Mouse (Mus musculus) adrenal gland, adult (tissue): ENCODE measurements at regions not wholly inside any gene's neighbourhood (a gene's known extent, or its start where the extent isn't known, plus 50 kb on each side); places are given as distances from the start of the nearest gene placed in this dataset.

Source experiments
- DNase-seq, 2 experiments: peaks; one replicate each; pipeline ENCODE4 v3.0.0; 2022 to 2023; ENCODE audit warnings: low spot score in 1 of 2; ENCODE audit not compliant: inconsistent age in 2 of 2

GRCm38 (mm10) chr1:71912441-71912840 is 259.4 kb upstream of the Fn1 start:
- DNase-seq, result peak in 1 of 2 experiments; percentile 31

GRCm38 (mm10) chr1:71910125-71910524 is 257.1 kb upstream of the Fn1 start:
- no peak for DNase-seq

- no peak for DNase-seq
These were observed 256.6 kb upstream of the Fn1 start for GRCm38 (mm10) chr1:71909508-71910124.

GRCm38 (mm10) chr1:71904376-71904948 is 251.5 kb upstream of the Fn1 start:
- DNase-seq, result no peak

- DNase-seq, result no peak
These were observed 247.4 kb upstream of the Fn1 start for GRCm38 (mm10) chr1:71900106-71901074.

- DNase-seq, result no peak
These were observed 246.1 kb upstream of the Fn1 start for GRCm38 (mm10) chr1:71899128-71899527.

GRCm38 (mm10) chr1:71898198-71898597 is 245.2 kb upstream of the Fn1 start:
- no peak for DNase-seq

- no peak for DNase-seq
These were observed 244.6 kb upstream of the Fn1 start for GRCm38 (mm10) chr1:71897464-71898051.

GRCm38 (mm10) chr1:71896141-71896725 is 243.2 kb upstream of the Fn1 start:
- peak in 1 of 2 experiments; percentile 43 for DNase-seq

- no peak for DNase-seq
These were observed 240.6 kb upstream of the Fn1 start for GRCm38 (mm10) chr1:71893636-71894035.

- no peak for DNase-seq
These were observed 234.8 kb upstream of the Fn1 start for GRCm38 (mm10) chr1:71887809-71888208.

- no peak for DNase-seq
These were observed 233.9 kb upstream of the Fn1 start for GRCm38 (mm10) chr1:71886903-71887302.

- DNase-seq, result no peak
These were observed 233.2 kb upstream of the Fn1 start for GRCm38 (mm10) chr1:71886233-71886632.

GRCm38 (mm10) chr1:71881851-71882250 is 228.9 kb upstream of the Fn1 start:
- DNase-seq, result no peak

- no peak for DNase-seq
These were observed 228.2 kb upstream of the Fn1 start for GRCm38 (mm10) chr1:71881191-71881590.

- DNase-seq, result no peak
These were observed 227.5 kb upstream of the Fn1 start for GRCm38 (mm10) chr1:71880480-71880879.

GRCm38 (mm10) chr1:71876712-71877401 is 223.9 kb upstream of the Fn1 start:
- DNase-seq, result no peak

GRCm38 (mm10) chr1:71874037-71874436 is 221.0 kb upstream of the Fn1 start:
- no peak for DNase-seq

- DNase-seq, result no peak
These were observed 212.7 kb upstream of the Fn1 start for GRCm38 (mm10) chr1:71865670-71866069.

- DNase-seq, result no peak
These were observed 211.7 kb upstream of the Fn1 start for GRCm38 (mm10) chr1:71864749-71865148.

- DNase-seq, result no peak
These were observed 200.2 kb upstream of the Fn1 start for GRCm38 (mm10) chr1:71853212-71853611.
